Mouse (Mus musculus): ENCODE measurements around the gene Fbxl7. TPM values are rescaled to one million over a fixed set of nuclear protein-coding genes. Genes with fewer than 3 reads are reported as not detected.

Fbxl7 gene
- polyA plus RNA-seq, 1 experiment from 2014 or later: 8.0 TPM

- WGBS: 71% methylated on average over 3 of the region's 3 CpGs
- no peak overlapping the region for H3K9ac ChIP-seq (ENCODE audit: low read depth, low read length)
- no peak overlapping the region for H3K4me2 ChIP-seq (ENCODE audit: low read depth, low read length)
These were observed 58.2 kb downstream of the Fbxl7 start for GRCm38 (mm10) chr15:26837200-26837599.

GRCm38 (mm10) chr15:26834415-26834814, 61.0 kb downstream of the Fbxl7 start:
- H3K27ac ChIP-seq (ENCODE audit: low read length): no peak overlapping the region
- WGBS: 81% methylated on average over 5 of the region's 5 CpGs
- H3K9me3 ChIP-seq (ENCODE audit: control insufficient read depth, low read length): no peaks in the 10 kb centered on the region
- no peaks in the 10 kb centered on the region for H3K4me1 ChIP-seq (ENCODE audit: control insufficient read depth, insufficient read depth, low read length)
- H3K36me3 ChIP-seq (ENCODE audit: control insufficient read depth, insufficient read depth, low read length): no peaks in the 10 kb centered on the region
- no peak overlapping the region for H3K4me3 ChIP-seq (ENCODE audit: low read length)
- no peak overlapping the region for H3K9ac ChIP-seq (ENCODE audit: low read depth, low read length)
- no peaks in the 10 kb centered on the region for H3K27me3 ChIP-seq (replicated peaks; ENCODE audit: control insufficient read depth, insufficient read depth, low read length)
- ATAC-seq: no peak
- H3K4me2 ChIP-seq (ENCODE audit: low read depth, low read length): no peak overlapping the region

More at GRCm38 (mm10) chr15:26837200-26837599, 58.2 kb downstream of the Fbxl7 start:
- ATAC-seq: no peak
- H3K27ac ChIP-seq (ENCODE audit: low read length): no peak overlapping the region
- H3K27me3 ChIP-seq (replicated peaks; ENCODE audit: control insufficient read depth, insufficient read depth, low read length): no peaks in the 10 kb centered on the region
- no peaks in the 10 kb centered on the region for H3K4me1 ChIP-seq (ENCODE audit: control insufficient read depth, insufficient read depth, low read length)
- no peaks in the 10 kb centered on the region for H3K36me3 ChIP-seq (ENCODE audit: control insufficient read depth, insufficient read depth, low read length)
- H3K9me3 ChIP-seq (ENCODE audit: control insufficient read depth, low read length): no peaks in the 10 kb centered on the region
- no peak overlapping the region for H3K4me3 ChIP-seq (ENCODE audit: low read length)

GRCm38 (mm10) chr15:26831141-26831540, 64.2 kb downstream of the Fbxl7 start:
- no peaks in the 10 kb centered on the region for H3K9me3 ChIP-seq (ENCODE audit: control insufficient read depth, low read length)
- H3K4me1 ChIP-seq (ENCODE audit: control insufficient read depth, insufficient read depth, low read length): no peaks in the 10 kb centered on the region
- ATAC-seq: no peak
- H3K27me3 ChIP-seq (replicated peaks; ENCODE audit: control insufficient read depth, insufficient read depth, low read length): no peaks in the 10 kb centered on the region
- H3K27ac ChIP-seq (ENCODE audit: low read length): no peak overlapping the region
- no peak overlapping the region for H3K9ac ChIP-seq (ENCODE audit: low read depth, low read length)
- no peaks in the 10 kb centered on the region for H3K36me3 ChIP-seq (ENCODE audit: control insufficient read depth, insufficient read depth, low read length)
- H3K4me3 ChIP-seq (ENCODE audit: low read length): no peak overlapping the region
- no peak overlapping the region for H3K4me2 ChIP-seq (ENCODE audit: low read depth, low read length)
- 87% methylated on average over 4 of the region's 4 CpGs for WGBS

- Histone ChIP-seq H3K4me3 (ENCODE audit: low read length) (no peak overlapping the region), H3K36me3 (ENCODE audit: control insufficient read depth, insufficient read depth, low read length) (no peaks in the 10 kb centered on the region), H3K27me3 (replicated peaks; ENCODE audit: control insufficient read depth, insufficient read depth, low read length) (no peaks in the 10 kb centered on the region), H3K27ac (ENCODE audit: low read length) (no peak overlapping the region), H3K9me3 (ENCODE audit: control insufficient read depth, low read length) (no peaks in the 10 kb centered on the region), H3K4me1 (ENCODE audit: control insufficient read depth, insufficient read depth, low read length) (no peaks in the 10 kb centered on the region), H3K4me2 (ENCODE audit: low read depth, low read length) (no peak overlapping the region), H3K9ac (ENCODE audit: low read depth, low read length) (no peak overlapping the region)
- no peak for ATAC-seq
- WGBS: 82% methylated on average over 1 of the region's 1 CpGs
These were observed 78.4 kb downstream of the Fbxl7 start for GRCm38 (mm10) chr15:26816931-26817330.

GRCm38 (mm10) chr15:26812856-26813255, 82.5 kb downstream of the Fbxl7 start:
- Histone ChIP-seq H3K4me1 (ENCODE audit: control insufficient read depth, insufficient read depth, low read length) (no peaks in the 10 kb centered on the region), H3K27me3 (replicated peaks; ENCODE audit: control insufficient read depth, insufficient read depth, low read length) (no peaks in the 10 kb centered on the region), H3K4me3 (ENCODE audit: low read length) (no peak overlapping the region), H3K4me2 (ENCODE audit: low read depth, low read length) (no peak overlapping the region), H3K27ac (ENCODE audit: low read length) (no peak overlapping the region), H3K9ac (ENCODE audit: low read depth, low read length) (no peak overlapping the region), H3K9me3 (ENCODE audit: control insufficient read depth, low read length) (no peaks in the 10 kb centered on the region), H3K36me3 (ENCODE audit: control insufficient read depth, insufficient read depth, low read length) (no peaks in the 10 kb centered on the region)
- ATAC-seq: no peak
- 77% methylated on average over 3 of the region's 3 CpGs for WGBS

- no peaks in the 10 kb centered on the region for H3K27me3 ChIP-seq (replicated peaks; ENCODE audit: control insufficient read depth, insufficient read depth, low read length)
- no peaks in the 10 kb centered on the region for H3K36me3 ChIP-seq (ENCODE audit: control insufficient read depth, insufficient read depth, low read length)
- H3K9me3 ChIP-seq (ENCODE audit: control insufficient read depth, low read length): no peaks in the 10 kb centered on the region
- H3K9ac ChIP-seq (ENCODE audit: low read depth, low read length): no peak overlapping the region
- no peak overlapping the region for H3K4me3 ChIP-seq (ENCODE audit: low read length)
- no peak overlapping the region for H3K27ac ChIP-seq (ENCODE audit: low read length)
- no peak for ATAC-seq
- 65% methylated on average over 3 of the region's 3 CpGs for WGBS
- H3K4me2 ChIP-seq (ENCODE audit: low read depth, low read length): no peak overlapping the region
- no peaks in the 10 kb centered on the region for H3K4me1 ChIP-seq (ENCODE audit: control insufficient read depth, insufficient read depth, low read length)
These were observed 85.8 kb downstream of the Fbxl7 start for GRCm38 (mm10) chr15:26809569-26809968.

GRCm38 (mm10) chr15:26804046-26804445, 91.3 kb downstream of the Fbxl7 start:
- Histone ChIP-seq H3K4me3 (ENCODE audit: low read length) (no peak overlapping the region), H3K36me3 (ENCODE audit: control insufficient read depth, insufficient read depth, low read length) (no peaks in the 10 kb centered on the region), H3K4me2 (ENCODE audit: low read depth, low read length) (no peak overlapping the region), H3K27ac (ENCODE audit: low read length) (no peak overlapping the region), H3K4me1 (ENCODE audit: control insufficient read depth, insufficient read depth, low read length) (peaks cover 5% of the 10 kb centered on the region; the same call in 1 of the 2 replicates), H3K9ac (ENCODE audit: low read depth, low read length) (no peak overlapping the region), H3K9me3 (ENCODE audit: control insufficient read depth, low read length) (no peaks in the 10 kb centered on the region), H3K27me3 (replicated peaks; ENCODE audit: control insufficient read depth, insufficient read depth, low read length) (no peaks in the 10 kb centered on the region)
- ATAC-seq: no peak
- whole genome bisulfite sequencing: 31% methylated on average over 5 of the region's 5 CpGs

GRCm38 (mm10) chr15:26799457-26800021, 95.8 kb downstream of the Fbxl7 start:
- H3K36me3 ChIP-seq (ENCODE audit: control insufficient read depth, insufficient read depth, low read length): no peaks in the 10 kb centered on the region
- no peak overlapping the region for H3K27ac ChIP-seq (ENCODE audit: low read length)
- 66% methylated on average over 3 of the region's 3 CpGs for WGBS
- H3K4me2 ChIP-seq (ENCODE audit: low read depth, low read length): no peak overlapping the region
- no peak overlapping the region for H3K9ac ChIP-seq (ENCODE audit: low read depth, low read length)
- H3K4me3 ChIP-seq (ENCODE audit: low read length): no peak overlapping the region
- peaks cover 9% of the 10 kb centered on the region; the same call in 1 of the 2 replicates for H3K4me1 ChIP-seq (ENCODE audit: control insufficient read depth, insufficient read depth, low read length)
- ATAC-seq: no peak
- no peaks in the 10 kb centered on the region for H3K27me3 ChIP-seq (replicated peaks; ENCODE audit: control insufficient read depth, insufficient read depth, low read length)
- H3K9me3 ChIP-seq (ENCODE audit: control insufficient read depth, low read length): no peaks in the 10 kb centered on the region

- Histone ChIP-seq H3K36me3 (ENCODE audit: control insufficient read depth, insufficient read depth, low read length) (no peaks in the 10 kb centered on the region), H3K9me3 (ENCODE audit: control insufficient read depth, low read length) (no peaks in the 10 kb centered on the region), H3K27me3 (replicated peaks; ENCODE audit: control insufficient read depth, insufficient read depth, low read length) (no peaks in the 10 kb centered on the region), H3K4me2 (ENCODE audit: low read depth, low read length) (no peak overlapping the region), H3K4me3 (ENCODE audit: low read length) (no peak overlapping the region), H3K27ac (ENCODE audit: low read length) (no peak overlapping the region), H3K9ac (ENCODE audit: low read depth, low read length) (no peak overlapping the region), H3K4me1 (ENCODE audit: control insufficient read depth, insufficient read depth, low read length) (0 out of 2 replicates have a peak, but pooled peaks cover 4% of the 10 kb centered on the region)
- WGBS: 59% methylated on average over 2 of the region's 2 CpGs
- ATAC-seq: no peak
These were observed 99.4 kb downstream of the Fbxl7 start for GRCm38 (mm10) chr15:26795937-26796336.

GRCm38 (mm10) chr15:26795518-26795917, 99.9 kb downstream of the Fbxl7 start:
- no peak overlapping the region for H3K9ac ChIP-seq (ENCODE audit: low read depth, low read length)
- no peak for ATAC-seq
- H3K36me3 ChIP-seq (ENCODE audit: control insufficient read depth, insufficient read depth, low read length): no peaks in the 10 kb centered on the region
- H3K27ac ChIP-seq (ENCODE audit: low read length): no peak overlapping the region
- no peaks in the 10 kb centered on the region for H3K27me3 ChIP-seq (replicated peaks; ENCODE audit: control insufficient read depth, insufficient read depth, low read length)
- H3K4me1 ChIP-seq (ENCODE audit: control insufficient read depth, insufficient read depth, low read length): 0 out of 2 replicates have a peak, but pooled peaks cover 4% of the 10 kb centered on the region
- no peak overlapping the region for H3K4me3 ChIP-seq (ENCODE audit: low read length)
- H3K4me2 ChIP-seq (ENCODE audit: low read depth, low read length): no peak overlapping the region
- H3K9me3 ChIP-seq (ENCODE audit: control insufficient read depth, low read length): no peaks in the 10 kb centered on the region
- WGBS: 41% methylated on average over 6 of the region's 6 CpGs
